ENCODE assay signal across 20 mouse cellular contexts in genomic region chrX:101059541-101059940, GRCm38 (mm10). TPM values are rescaled to one million over a fixed set of nuclear protein-coding genes. Genes with fewer than 3 reads are reported as not detected.
A peak's percentile ranks its signal among the peaks of the same experiment; 100 is the strongest.
DNase-seq lines count a peak whose midpoint lies in the region.
"Had no signal": no experiment of that assay in that cellular context is flagged by ENCODE, and none has a peak within 500 bp of the region (broad histone marks: within the 10 kb centered on the region; RNA-seq: fewer than 3 reads in every experiment).

Gene Tex11 (minus strand): TSS chrX:101059667.

- DNase-seq in 3134 (ENCODE audit: extremely low read depth, insufficient read length, low spot score): peak; percentile 1
- peak; percentile 79 for DNase-seq in ES-CJ7 (ENCODE audit: low read depth, low spot score)
- DNase-seq in ZHBTc4 (ENCODE audit: low read depth, low spot score): peak; percentile 79
- peak; percentile 88 for DNase-seq in testis, postnatal 14 days (ENCODE audit: low spot score)
- DNase-seq in gastrocnemius, adult 18-20 months (ENCODE audit: low spot score): no peak
- no peak for DNase-seq in layer of hippocampus, adult 18-20 months (ENCODE audit: low spot score in 2 of 2)
- DNase-seq in cerebellum, postnatal 4 days (ENCODE audit: low spot score in 2 of 2): no peak
- DNase-seq: adrenal gland, postnatal 10 days; adrenal gland, postnatal 36 days; cerebellum, adult 18-20 months; cerebellum, adult 9-10 months; cerebellum, postnatal 14 days; forebrain, postnatal 0 days; gastrocnemius, postnatal 25 days; heart, adult 2 months had no signal

RNA-seq across cellular contexts. Expression of gene Tex11, which starts in this region (rescaled TPM):
- not detected for total RNA-seq in gastrocnemius, adult 18-20 months (2021)
- total RNA-seq in layer of hippocampus, adult 18-20 months (2021): under 1 TPM; 0.13 to 0.17 TPM
- total RNA-seq: adrenal gland, adult 18-20 months; adrenal gland, postnatal 10 days; common myeloid progenitor, adult 5-6 weeks; gastrocnemius, adult 8-10 months; gastrocnemius, postnatal 25 days; granulocyte monocyte progenitor cell, adult 5-6 weeks; MEL had no signal

Comparison
In these comparisons a context has a peak if more than half of its experiments do, and no peak if none do; other contexts are left out.
1. DNase-seq: peak in 3134 (single experiment), ES-CJ7 (single experiment), ZHBTc4 (single experiment) and testis, postnatal 14 days (single experiment); none in gastrocnemius, adult 18-20 months (single experiment), layer of hippocampus, adult 18-20 months (0 of 2) and cerebellum, postnatal 4 days (0 of 2).